12 mouse cellular contexts compared by ENCODE assay signal in genomic region chr15:99129956-99130910, GRCm38 (mm10). TPM values are rescaled to one million over a fixed set of nuclear protein-coding genes. Genes with fewer than 3 reads are reported as not detected.
DNase-seq lines count a peak whose midpoint lies in the region; ATAC-seq and TF ChIP-seq lines count a peak whose summit lies in the region.
"Had no signal": no experiment of that assay in that cellular context is flagged by ENCODE, and none has a peak within 500 bp of the region (broad histone marks: within the 10 kb centered on the region; RNA-seq: fewer than 3 reads in every experiment).

No protein-coding gene starts in this region.

- peaks cover 10% of the 10 kb centered on the region for H3K4me1 ChIP-seq in forebrain, embryonic 11.5 days (replicated peaks; ENCODE audit: control insufficient read depth, insufficient read depth, low read length)
- peaks cover 40% of the 10 kb centered on the region for H3K4me1 ChIP-seq in forebrain, embryonic 15.5 days
- no peaks in the 10 kb centered on the region for H3K4me1 ChIP-seq in lung, postnatal 0 days (ENCODE audit: insufficient read depth, low read depth, low read length)
- peaks cover 51% of the 10 kb centered on the region for H3K4me1 ChIP-seq in hindbrain, embryonic 13.5 days (replicated peaks)

- peak; percentile 62 for DNase-seq in forebrain, embryonic 11.5 days (ENCODE audit: low spot score)
- DNase-seq in lung, postnatal 0 days (ENCODE audit: low spot score), result peak; percentile 23
- DNase-seq in lung, postnatal 36 days, result no peak
- peak; percentile 68 for DNase-seq in thymus, postnatal 0 days (ENCODE audit: low spot score)
- DNase-seq in urinary bladder, postnatal 4 days (ENCODE audit: low spot score in 2 of 2), result no peak
- DNase-seq in layer of hippocampus, adult 9-11 months, result no peak
- DNase-seq: B cell, adult 2 months; cerebellum, postnatal 10 days; lung, postnatal 10 days; right cerebral cortex, adult 18-20 months had no signal

- ATAC-seq in forebrain, embryonic 11.5 days (replicated peaks; ENCODE audit: low FRiP score), result no peak
- ATAC-seq in forebrain, embryonic 15.5 days (replicated peaks), result no peak
- no peak for ATAC-seq in lung, postnatal 0 days
- no peak for ATAC-seq in hindbrain, embryonic 13.5 days (ENCODE audit: low FRiP score)

- no peaks in the 10 kb centered on the region for H3K36me3 ChIP-seq in forebrain, embryonic 11.5 days (ENCODE audit: control insufficient read depth, insufficient read depth, low read length)
- H3K36me3 ChIP-seq in forebrain, embryonic 15.5 days, result no peaks in the 10 kb centered on the region
- H3K36me3 ChIP-seq in lung, postnatal 0 days (ENCODE audit: insufficient read depth, low read length), result no peaks in the 10 kb centered on the region
- H3K36me3 ChIP-seq in hindbrain, embryonic 13.5 days, result no peaks in the 10 kb centered on the region

- no peak overlapping the region for H3K27ac ChIP-seq in forebrain, embryonic 11.5 days (ENCODE audit: low read depth, low read length)
- H3K27ac ChIP-seq in forebrain, embryonic 15.5 days (replicated peaks), result no peak overlapping the region
- no peak overlapping the region for H3K27ac ChIP-seq in lung, postnatal 0 days (ENCODE audit: low read length)
- no peak overlapping the region for H3K27ac ChIP-seq in hindbrain, embryonic 13.5 days

- H3K9me3 ChIP-seq in forebrain, embryonic 11.5 days (ENCODE audit: control insufficient read depth, low read length), result no peaks in the 10 kb centered on the region
- no peaks in the 10 kb centered on the region for H3K9me3 ChIP-seq in forebrain, embryonic 15.5 days
- H3K9me3 ChIP-seq in lung, postnatal 0 days (ENCODE audit: low read length), result no peaks in the 10 kb centered on the region
- no peaks in the 10 kb centered on the region for H3K9me3 ChIP-seq in hindbrain, embryonic 13.5 days

- no peak for TF ChIP-seq CTCF in lung, postnatal 0 days (IDR thresholded peaks at IDR 0.05)

- H3K4me3 ChIP-seq in forebrain, embryonic 11.5 days (ENCODE audit: low read depth, low read length), result no peak overlapping the region
- no peak overlapping the region for H3K4me3 ChIP-seq in forebrain, embryonic 15.5 days
- H3K4me3 ChIP-seq in lung, postnatal 0 days (ENCODE audit: low read depth, low read length), result no peak overlapping the region
- H3K4me3 ChIP-seq in hindbrain, embryonic 13.5 days, result no peak overlapping the region

- H3K9ac ChIP-seq in forebrain, embryonic 11.5 days (ENCODE audit: low read length), result no peak overlapping the region
- H3K9ac ChIP-seq in forebrain, embryonic 15.5 days (replicated peaks), result no peak overlapping the region; the same call in 1 of the 2 replicates
- H3K9ac ChIP-seq in lung, postnatal 0 days (replicated peaks; ENCODE audit: low read depth), result no peak overlapping the region
- peak overlapping the region; percentile 46 for H3K9ac ChIP-seq in hindbrain, embryonic 13.5 days

- TF ChIP-seq EP300 in lung, postnatal 0 days (IDR thresholded peaks at IDR 0.05), result no peak

- WGBS in forebrain, embryonic 11.5 days, result 59% methylated on average over 22 of the region's 22 CpGs
- 56% methylated on average over 22 of the region's 22 CpGs for WGBS in forebrain, embryonic 15.5 days
- WGBS in lung, postnatal 0 days, result 54% methylated on average over 22 of the region's 22 CpGs
- 75% methylated on average over 22 of the region's 22 CpGs for WGBS in hindbrain, embryonic 13.5 days

- no peak overlapping the region for H3K4me2 ChIP-seq in forebrain, embryonic 11.5 days (ENCODE audit: low read depth, low read length, severe bottlenecking)
- no peak overlapping the region for H3K4me2 ChIP-seq in forebrain, embryonic 15.5 days (replicated peaks)
- no peak overlapping the region for H3K4me2 ChIP-seq in lung, postnatal 0 days (replicated peaks; ENCODE audit: low read depth, low read length)
- H3K4me2 ChIP-seq in hindbrain, embryonic 13.5 days, result no peak overlapping the region

- no peaks in the 10 kb centered on the region for H3K27me3 ChIP-seq in forebrain, embryonic 11.5 days (ENCODE audit: control insufficient read depth, insufficient read depth, low read length)
- no peaks in the 10 kb centered on the region for H3K27me3 ChIP-seq in forebrain, embryonic 15.5 days
- no peaks in the 10 kb centered on the region for H3K27me3 ChIP-seq in lung, postnatal 0 days (replicated peaks; ENCODE audit: insufficient read depth, low read length)
- H3K27me3 ChIP-seq in hindbrain, embryonic 13.5 days, result no peaks in the 10 kb centered on the region

RNA-seq across cellular contexts. Expression of gene Spats2, which starts 4.5 kb away (rescaled TPM):
- 60.3 and 60.7 TPM in 2 replicates for polyA plus RNA-seq in forebrain, embryonic 11.5 days (2014; fragmentation: Nextera tagmentation; extraction: Ambion mirVana)
- 42.9 and 43.7 TPM in 2 replicates for polyA plus RNA-seq in forebrain, embryonic 15.5 days (2015; fragmentation: Nextera tagmentation; extraction: Ambion mirVana)
- 13.7 and 16.3 TPM in 2 replicates for polyA plus RNA-seq in lung, postnatal 0 days (2015; fragmentation: Nextera tagmentation; extraction: Ambion mirVana)
- 42.1 and 45.0 TPM in 2 replicates for polyA plus RNA-seq in hindbrain, embryonic 13.5 days (2015; fragmentation: Nextera tagmentation; extraction: Ambion mirVana)
- 30.2 and 31.1 TPM in 2 replicates for polyA plus RNA-seq in thymus, postnatal 0 days (2015; fragmentation: Nextera tagmentation; extraction: Ambion mirVana)

RNA-seq across cellular contexts. Expression of gene Dnajc22, which starts 37.3 kb away (rescaled TPM):
- 0.16 and 0.40 TPM in 2 replicates for polyA plus RNA-seq in forebrain, embryonic 11.5 days (2014; fragmentation: Nextera tagmentation; extraction: Ambion mirVana)
- 0.46 and 0.53 TPM in 2 replicates for polyA plus RNA-seq in forebrain, embryonic 15.5 days (2015; fragmentation: Nextera tagmentation; extraction: Ambion mirVana)
- polyA plus RNA-seq in lung, postnatal 0 days (2015; fragmentation: Nextera tagmentation; extraction: Ambion mirVana), result 0.50 and 0.96 TPM in 2 replicates
- 1.3 and 1.6 TPM in 2 replicates for polyA plus RNA-seq in hindbrain, embryonic 13.5 days (2015; fragmentation: Nextera tagmentation; extraction: Ambion mirVana)
- polyA plus RNA-seq in thymus, postnatal 0 days (2015; fragmentation: Nextera tagmentation; extraction: Ambion mirVana), result 0.13 and 0.22 TPM in 2 replicates

RNA-seq across cellular contexts. Expression of gene C1ql4, which starts 42.6 kb away (rescaled TPM):
- 0.12 TPM in 1 of 2 replicates, not detected in the other for polyA plus RNA-seq in forebrain, embryonic 11.5 days (2014; fragmentation: Nextera tagmentation; extraction: Ambion mirVana)
- 0.28 and 0.33 TPM in 2 replicates for polyA plus RNA-seq in forebrain, embryonic 15.5 days (2015; fragmentation: Nextera tagmentation; extraction: Ambion mirVana)
- polyA plus RNA-seq in lung, postnatal 0 days (2015; fragmentation: Nextera tagmentation; extraction: Ambion mirVana), result not detected in 2 replicates
- 5.6 and 11.8 TPM in 2 replicates for polyA plus RNA-seq in hindbrain, embryonic 13.5 days (2015; fragmentation: Nextera tagmentation; extraction: Ambion mirVana)
- 0.18 TPM in 1 of 2 replicates, not detected in the other for polyA plus RNA-seq in thymus, postnatal 0 days (2015; fragmentation: Nextera tagmentation; extraction: Ambion mirVana)

RNA-seq across cellular contexts. Expression of gene Troap, which starts 55.9 kb away (rescaled TPM):
- 38.8 and 40.2 TPM in 2 replicates for polyA plus RNA-seq in forebrain, embryonic 11.5 days (2014; fragmentation: Nextera tagmentation; extraction: Ambion mirVana)
- polyA plus RNA-seq in forebrain, embryonic 15.5 days (2015; fragmentation: Nextera tagmentation; extraction: Ambion mirVana), result 19.8 and 24.8 TPM in 2 replicates
- 0.95 and 0.99 TPM in 2 replicates for polyA plus RNA-seq in lung, postnatal 0 days (2015; fragmentation: Nextera tagmentation; extraction: Ambion mirVana)
- 8.4 and 10.0 TPM in 2 replicates for polyA plus RNA-seq in hindbrain, embryonic 13.5 days (2015; fragmentation: Nextera tagmentation; extraction: Ambion mirVana)
- polyA plus RNA-seq in thymus, postnatal 0 days (2015; fragmentation: Nextera tagmentation; extraction: Ambion mirVana), result 21.8 and 25.3 TPM in 2 replicates

Comparison
In these comparisons a context has a peak if more than half of its experiments do, and no peak if none do; other contexts are left out.
1. DNase-seq: peak in forebrain, embryonic 11.5 days (single experiment), lung, postnatal 0 days (single experiment) and thymus, postnatal 0 days (single experiment); none in lung, postnatal 36 days (single experiment), urinary bladder, postnatal 4 days (0 of 2) and layer of hippocampus, adult 9-11 months (single experiment).